Mouse (Mus musculus): ENCODE results near the gene Pear1. TPM values are rescaled to one million over a fixed set of nuclear protein-coding genes. Genes with fewer than 3 reads are reported as not detected.

Gene Pear1
- polyA plus RNA-seq, 1 experiment from 2014 or later: 8.6 TPM

DNA sequence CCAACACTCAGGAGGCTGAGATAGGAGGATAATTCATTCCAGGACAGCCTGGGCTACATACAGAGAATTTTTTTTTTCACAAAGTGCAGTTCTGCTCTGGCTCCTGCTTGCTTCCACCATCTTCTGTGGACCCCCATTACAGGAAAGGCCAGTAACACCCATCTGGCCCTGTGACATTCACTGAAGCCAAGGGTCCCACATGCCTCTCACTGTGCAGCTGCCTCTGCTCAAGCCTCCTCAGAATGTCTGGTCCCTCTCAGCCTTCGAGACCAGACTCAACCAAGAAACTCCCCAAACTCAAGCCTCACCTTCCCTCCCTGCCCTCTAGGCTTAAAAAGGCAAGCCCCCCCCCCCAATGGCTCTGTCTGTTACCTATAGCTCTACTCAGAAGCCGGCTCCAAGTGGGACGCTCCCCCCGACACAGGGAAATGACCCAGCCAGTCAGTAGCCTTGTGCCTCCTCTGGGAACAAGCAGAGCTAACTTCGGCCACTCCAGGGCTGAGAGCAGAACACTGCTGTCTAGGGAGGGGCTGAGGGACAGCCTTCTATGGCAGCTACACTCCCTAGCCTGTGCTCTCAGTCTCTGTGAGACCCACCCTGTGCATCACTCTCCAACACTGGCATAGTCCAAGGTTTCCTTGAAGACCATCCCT lies 58.3 kb downstream of the Pear1 start:
- Histone ChIP-seq H3K4me3 (ENCODE audit: low read depth, low read length) (no peak overlapping the region), H3K4me1 (replicated peaks; ENCODE audit: control insufficient read depth, insufficient read depth, low read length) (no peaks in the 10 kb centered on the region), H3K27me3 (ENCODE audit: control insufficient read depth, insufficient read depth, low read length) (peaks cover 7% of the 10 kb centered on the region), H3K36me3 (ENCODE audit: control insufficient read depth, insufficient read depth, low read length) (no peaks in the 10 kb centered on the region), H3K4me2 (replicated peaks; ENCODE audit: low read depth, low read length) (no peak overlapping the region), H3K9me3 (ENCODE audit: control insufficient read depth, low read length) (no peaks in the 10 kb centered on the region), H3K9ac (ENCODE audit: low read depth, low read length) (no peak overlapping the region), H3K27ac (ENCODE audit: low read depth, low read length) (0 out of 2 replicates have a peak overlapping the region, but pooled peaks have one; percentile 11)
- ATAC-seq (ENCODE audit: low FRiP score): no peak
- 69% methylated on average over 5 of the region's 5 CpGs for WGBS
- no peak for DNase-seq (ENCODE audit: low spot score)

DNA sequence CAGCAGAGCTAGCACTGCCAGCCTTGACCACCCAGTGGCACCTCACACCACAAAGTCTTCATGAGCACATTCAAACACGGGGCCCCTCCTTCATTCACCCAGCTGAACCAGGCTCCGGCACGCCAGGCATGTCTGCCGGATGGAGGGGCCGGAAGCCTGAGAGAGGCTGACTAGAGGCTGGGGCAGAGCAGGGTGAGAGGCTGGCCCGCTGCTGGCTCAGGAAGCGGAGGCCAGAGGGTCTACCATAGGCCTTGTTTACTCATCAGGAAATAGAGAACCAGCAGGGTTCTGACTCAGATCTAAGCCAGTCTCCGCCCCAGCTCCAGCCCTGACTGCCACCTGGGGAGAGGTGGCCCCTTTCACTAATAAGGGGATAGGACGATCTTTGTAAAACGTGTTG lies 59.0 kb downstream of the Pear1 start:
- Histone ChIP-seq H3K4me1 (replicated peaks; ENCODE audit: control insufficient read depth, insufficient read depth, low read length) (no peaks in the 10 kb centered on the region), H3K4me2 (replicated peaks; ENCODE audit: low read depth, low read length) (0 out of 2 replicates have a peak overlapping the region, but pooled peaks have one; percentile 5), H3K4me3 (ENCODE audit: low read depth, low read length) (no peak overlapping the region), H3K9me3 (ENCODE audit: control insufficient read depth, low read length) (no peaks in the 10 kb centered on the region), H3K9ac (ENCODE audit: low read depth, low read length) (no peak overlapping the region), H3K27me3 (ENCODE audit: control insufficient read depth, insufficient read depth, low read length) (peaks cover 7% of the 10 kb centered on the region), H3K27ac (ENCODE audit: low read depth, low read length) (0 out of 2 replicates have a peak overlapping the region, but pooled peaks have one; percentile 42), H3K36me3 (ENCODE audit: control insufficient read depth, insufficient read depth, low read length) (no peaks in the 10 kb centered on the region)
- ATAC-seq (ENCODE audit: low FRiP score) (no peak), DNase-seq (ENCODE audit: low spot score) (no peak)
- WGBS: 12% methylated on average over 10 of the region's 10 CpGs

DNA sequence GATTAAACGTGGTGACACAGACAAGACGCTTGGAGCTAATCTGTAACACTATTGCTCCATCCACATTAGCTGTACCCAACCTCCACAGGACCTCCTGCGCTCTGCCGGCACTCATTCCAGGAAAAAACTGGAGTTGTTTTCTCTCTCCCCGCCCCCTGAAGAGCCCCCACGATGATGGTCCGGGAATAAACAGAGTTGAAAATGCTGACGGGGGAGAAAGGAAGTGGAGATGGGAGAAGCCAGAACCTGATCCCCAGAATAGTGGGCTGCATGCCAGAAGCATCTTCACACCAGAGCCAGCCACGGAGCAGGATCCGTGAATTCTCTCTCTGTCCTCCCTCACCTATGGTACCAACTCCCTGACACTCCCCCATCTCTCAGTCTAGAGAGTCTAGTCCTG lies 59.6 kb downstream of the Pear1 start:
- H3K4me2 ChIP-seq (replicated peaks; ENCODE audit: low read depth, low read length): no peak overlapping the region
- no peak overlapping the region for H3K4me3 ChIP-seq (ENCODE audit: low read depth, low read length)
- H3K36me3 ChIP-seq (ENCODE audit: control insufficient read depth, insufficient read depth, low read length): no peaks in the 10 kb centered on the region
- no peaks in the 10 kb centered on the region for H3K4me1 ChIP-seq (replicated peaks; ENCODE audit: control insufficient read depth, insufficient read depth, low read length)
- WGBS: 36% methylated on average over 10 of the region's 10 CpGs
- DNase-seq (ENCODE audit: low spot score) (no peak), ATAC-seq (ENCODE audit: low FRiP score) (no peak)
- no peaks in the 10 kb centered on the region for H3K9me3 ChIP-seq (ENCODE audit: control insufficient read depth, low read length)
- no peak overlapping the region for H3K9ac ChIP-seq (ENCODE audit: low read depth, low read length)
- peak overlapping the region; percentile 51; the same call in 1 of the 2 replicates for H3K27ac ChIP-seq (ENCODE audit: low read depth, low read length)
- H3K27me3 ChIP-seq (ENCODE audit: control insufficient read depth, insufficient read depth, low read length): peaks cover 7% of the 10 kb centered on the region

DNA sequence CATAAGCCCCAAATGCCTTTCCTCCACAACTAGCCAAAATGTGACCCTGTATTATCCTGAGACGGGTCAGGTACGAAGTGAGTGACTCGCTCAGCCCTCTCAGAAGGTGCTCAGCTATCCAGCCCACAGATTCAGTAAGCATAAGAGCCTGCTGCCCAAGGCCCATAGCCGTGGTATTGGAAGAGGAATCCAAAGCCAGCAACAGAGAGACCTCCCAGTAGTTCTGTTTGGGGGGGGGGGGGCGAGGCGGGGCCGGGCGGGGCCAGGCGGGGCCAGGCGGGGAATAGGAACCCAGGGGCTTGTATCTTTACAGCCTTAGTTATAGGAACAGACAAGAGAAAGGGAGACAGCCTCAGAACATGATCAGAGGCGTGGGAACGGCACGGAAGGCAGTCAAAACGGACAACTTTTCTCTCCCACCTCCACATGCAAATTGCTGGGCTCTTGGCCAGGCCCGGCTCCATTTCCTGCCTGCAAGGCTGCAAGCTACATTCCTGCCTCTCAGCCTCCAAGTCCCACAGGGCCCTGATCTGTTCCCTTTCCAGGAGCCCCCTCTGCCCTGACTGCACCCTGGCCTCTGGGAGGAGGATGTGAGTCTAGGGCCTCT lies 60.3 kb downstream of the Pear1 start:
- no peak overlapping the region for H3K9ac ChIP-seq (ENCODE audit: low read depth, low read length)
- no peak overlapping the region for H3K4me3 ChIP-seq (ENCODE audit: low read depth, low read length)
- peaks cover 4% of the 10 kb centered on the region for H3K27me3 ChIP-seq (ENCODE audit: control insufficient read depth, insufficient read depth, low read length)
- H3K27ac ChIP-seq (ENCODE audit: low read depth, low read length): peak overlapping the region; percentile 51; the same call in 1 of the 2 replicates
- ATAC-seq (ENCODE audit: low FRiP score) (no peak), DNase-seq (ENCODE audit: low spot score) (no peak)
- peak overlapping the region; percentile 28 for H3K4me2 ChIP-seq (replicated peaks; ENCODE audit: low read depth, low read length)
- H3K36me3 ChIP-seq (ENCODE audit: control insufficient read depth, insufficient read depth, low read length): no peaks in the 10 kb centered on the region
- 25% methylated on average over 15 of the region's 15 CpGs for WGBS
- no peaks in the 10 kb centered on the region for H3K4me1 ChIP-seq (replicated peaks; ENCODE audit: control insufficient read depth, insufficient read depth, low read length)
- H3K9me3 ChIP-seq (ENCODE audit: control insufficient read depth, low read length): no peaks in the 10 kb centered on the region

DNA sequence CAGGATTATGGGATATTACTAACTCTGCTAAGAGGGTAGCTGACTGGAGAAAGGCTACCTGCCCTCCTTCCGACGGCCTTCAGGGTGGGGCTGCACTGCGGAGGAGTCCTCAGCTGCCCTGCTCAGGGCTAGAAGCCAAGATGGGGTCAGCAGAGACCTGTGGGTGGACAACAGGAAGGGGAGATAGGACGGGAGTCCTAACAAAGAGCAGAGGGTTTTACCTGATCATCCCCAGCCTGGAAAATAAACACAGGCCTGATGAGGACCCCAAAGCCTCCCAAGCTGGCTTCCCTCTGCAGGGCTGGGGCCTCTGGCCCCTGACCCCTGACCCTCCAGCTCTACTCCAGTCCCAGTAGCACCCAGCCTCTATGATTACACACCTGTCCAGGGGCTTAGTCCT lies 60.9 kb downstream of the Pear1 start:
- Histone ChIP-seq H3K4me3 (ENCODE audit: low read depth, low read length) (no peak overlapping the region), H3K9ac (ENCODE audit: low read depth, low read length) (no peak overlapping the region), H3K27me3 (ENCODE audit: control insufficient read depth, insufficient read depth, low read length) (peaks cover 2% of the 10 kb centered on the region; the same call in 1 of the 2 replicates), H3K36me3 (ENCODE audit: control insufficient read depth, insufficient read depth, low read length) (no peaks in the 10 kb centered on the region), H3K4me2 (replicated peaks; ENCODE audit: low read depth, low read length) (no peak overlapping the region), H3K27ac (ENCODE audit: low read depth, low read length) (0 out of 2 replicates have a peak overlapping the region, but pooled peaks have one; percentile 2), H3K4me1 (replicated peaks; ENCODE audit: control insufficient read depth, insufficient read depth, low read length) (no peaks in the 10 kb centered on the region), H3K9me3 (ENCODE audit: control insufficient read depth, low read length) (no peaks in the 10 kb centered on the region)
- ATAC-seq (ENCODE audit: low FRiP score): no peak
- WGBS: 67% methylated on average over 4 of the region's 4 CpGs
- DNase-seq (ENCODE audit: low spot score): no peak

DNA sequence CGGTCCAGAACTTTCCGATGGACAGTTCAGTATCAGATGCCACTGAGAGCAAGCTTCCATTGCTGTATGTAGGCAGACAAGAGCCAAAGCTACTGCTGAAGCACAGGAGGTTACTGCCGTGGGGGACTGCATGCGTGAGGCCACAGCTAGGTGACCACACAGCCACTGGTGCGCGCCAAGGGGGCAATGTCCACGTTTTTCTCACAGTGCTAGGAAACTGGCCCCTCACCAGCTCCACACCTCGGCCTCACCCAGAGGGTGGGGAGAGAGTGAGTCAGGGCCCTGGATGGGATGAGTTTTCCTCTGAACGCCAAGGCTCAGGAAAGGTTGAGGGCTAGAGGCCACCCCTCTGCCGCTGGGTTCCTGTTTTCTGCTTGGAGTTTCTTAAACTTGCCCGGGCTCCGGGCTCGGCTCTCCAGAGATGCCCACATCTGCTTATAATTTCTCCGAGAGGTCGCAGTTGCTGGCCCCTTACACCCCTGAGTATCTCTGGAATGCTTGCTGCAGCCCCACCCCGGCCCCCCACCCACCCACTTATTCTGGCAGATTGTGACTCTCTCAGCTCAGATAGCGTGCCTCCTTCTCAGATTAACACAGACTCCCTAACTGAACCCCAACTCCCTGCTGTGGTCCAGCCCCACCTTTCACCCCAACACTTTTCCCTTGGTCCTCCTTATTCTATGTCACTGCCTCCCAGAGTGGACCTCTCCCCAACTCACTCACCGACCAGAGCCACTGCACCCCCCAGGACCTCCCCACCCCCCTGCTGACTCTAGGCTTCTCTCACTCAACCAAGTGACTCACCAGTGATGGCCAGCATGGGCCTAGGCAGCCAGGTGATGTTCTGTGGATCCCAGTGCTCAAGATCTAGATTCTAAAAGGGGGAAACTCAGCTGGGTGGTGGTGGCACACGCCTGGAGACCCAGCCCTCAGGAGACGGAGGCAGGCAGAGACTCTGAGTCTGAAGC lies 62.4 kb downstream of the Pear1 start:
- Histone ChIP-seq H3K27ac (ENCODE audit: low read depth, low read length) (no peak overlapping the region; the same call in 1 of the 2 replicates), H3K4me1 (replicated peaks; ENCODE audit: control insufficient read depth, insufficient read depth, low read length) (no peaks in the 10 kb centered on the region)
- 62% methylated on average over 20 of the region's 20 CpGs for WGBS

DNA sequence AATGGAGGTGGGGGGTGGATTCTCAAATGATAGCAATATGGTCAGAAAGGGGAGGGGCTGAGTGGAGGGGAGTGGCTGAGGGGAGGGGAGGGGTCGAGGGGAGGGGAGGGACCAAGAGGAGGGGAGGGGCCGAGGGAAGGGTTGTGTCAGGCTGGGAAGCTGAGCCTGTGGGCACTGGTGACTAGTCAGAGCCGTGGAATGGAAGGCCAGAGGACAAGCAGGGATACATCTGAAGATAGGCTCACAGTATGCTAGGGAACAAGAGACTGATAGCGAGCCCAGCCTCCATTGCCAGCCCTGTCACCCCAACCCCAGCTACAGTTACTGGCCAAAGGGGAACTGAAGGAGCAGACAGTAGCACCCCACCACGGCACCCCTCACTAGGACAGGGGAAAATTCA lies 65.5 kb downstream of the Pear1 start:
- peaks cover 2% of the 10 kb centered on the region; the same call in 1 of the 2 replicates for H3K27me3 ChIP-seq (ENCODE audit: control insufficient read depth, insufficient read depth, low read length)
- WGBS: 36% methylated on average over 5 of the region's 5 CpGs

More for the DNA sequence above, 62.4 kb downstream of the Pear1 start:
- Histone ChIP-seq H3K4me3 (ENCODE audit: low read depth, low read length) (no peak overlapping the region), H3K4me2 (replicated peaks; ENCODE audit: low read depth, low read length) (no peak overlapping the region), H3K36me3 (ENCODE audit: control insufficient read depth, insufficient read depth, low read length) (no peaks in the 10 kb centered on the region), H3K9me3 (ENCODE audit: control insufficient read depth, low read length) (no peaks in the 10 kb centered on the region), H3K9ac (ENCODE audit: low read depth, low read length) (no peak overlapping the region), H3K27me3 (ENCODE audit: control insufficient read depth, insufficient read depth, low read length) (peaks cover 2% of the 10 kb centered on the region; the same call in 1 of the 2 replicates)
- DNase-seq (ENCODE audit: low spot score): no peak
- no peak for ATAC-seq (ENCODE audit: low FRiP score)

DNA sequence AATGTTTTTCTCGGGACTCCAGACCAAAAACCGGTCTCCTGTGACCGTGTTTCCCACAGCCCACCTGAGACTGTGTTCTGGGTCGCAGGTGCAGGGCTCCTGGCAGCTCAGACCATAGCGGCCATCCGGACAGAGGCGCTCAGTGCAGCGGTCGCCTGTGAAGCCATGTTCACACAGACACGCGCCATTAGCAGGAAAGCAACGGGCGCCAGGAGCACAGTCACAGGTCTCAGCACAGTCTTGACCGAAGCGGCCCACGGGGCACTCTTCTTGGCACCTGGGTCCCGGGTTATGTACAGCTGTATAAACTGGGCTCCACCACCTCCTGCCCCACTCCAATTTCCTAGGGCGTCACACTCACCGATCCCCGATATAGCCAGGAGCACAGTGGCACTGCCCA lies 67.6 kb downstream of the Pear1 start:
- WGBS: 44% methylated on average over 20 of the region's 20 CpGs
- Histone ChIP-seq H3K9me3 (ENCODE audit: control insufficient read depth, low read length) (no peaks in the 10 kb centered on the region), H3K4me2 (replicated peaks; ENCODE audit: low read depth, low read length) (peak overlapping the region; percentile 21; the same call in 1 of the 2 replicates), H3K4me3 (ENCODE audit: low read depth, low read length) (no peak overlapping the region), H3K27me3 (ENCODE audit: control insufficient read depth, insufficient read depth, low read length) (peaks cover 2% of the 10 kb centered on the region; the same call in 1 of the 2 replicates), H3K36me3 (ENCODE audit: control insufficient read depth, insufficient read depth, low read length) (no peaks in the 10 kb centered on the region), H3K27ac (ENCODE audit: low read depth, low read length) (no peak overlapping the region), H3K4me1 (replicated peaks; ENCODE audit: control insufficient read depth, insufficient read depth, low read length) (no peaks in the 10 kb centered on the region; the same call in 1 of the 2 replicates), H3K9ac (ENCODE audit: low read depth, low read length) (no peak overlapping the region; the same call in 1 of the 2 replicates)
- 0 out of 2 replicates have a peak, but pooled peaks have one; percentile 10 for ATAC-seq (ENCODE audit: low FRiP score)
- DNase-seq (ENCODE audit: low spot score): no peak

More for the DNA sequence above, 65.5 kb downstream of the Pear1 start:
- no peak overlapping the region for H3K4me3 ChIP-seq (ENCODE audit: low read depth, low read length)
- H3K9me3 ChIP-seq (ENCODE audit: control insufficient read depth, low read length): no peaks in the 10 kb centered on the region
- no peaks in the 10 kb centered on the region for H3K36me3 ChIP-seq (ENCODE audit: control insufficient read depth, insufficient read depth, low read length)
- DNase-seq (ENCODE audit: low spot score) (no peak), ATAC-seq (ENCODE audit: low FRiP score) (no peak)
- H3K4me1 ChIP-seq (replicated peaks; ENCODE audit: control insufficient read depth, insufficient read depth, low read length): no peaks in the 10 kb centered on the region; the same call in 1 of the 2 replicates
- no peak overlapping the region for H3K27ac ChIP-seq (ENCODE audit: low read depth, low read length)
- H3K9ac ChIP-seq (ENCODE audit: low read depth, low read length): no peak overlapping the region
- H3K4me2 ChIP-seq (replicated peaks; ENCODE audit: low read depth, low read length): no peak overlapping the region
